Mouse (Mus musculus): Measurements from ENCODE around the gene Dcst2. TPM values are rescaled to one million over a fixed set of nuclear protein-coding genes. Genes with fewer than 3 reads are reported as not detected.

Dcst2 gene
- total RNA-seq, 2 experiments from 2014 or later, result 0.19 to 0.42 TPM

GRCm38 (mm10) chr3:89408448-89408847 lies 46.7 kb downstream of the Dcst2 start:
- no peak for DNase-seq (ENCODE audit: low spot score in 2 of 2)

DNA sequence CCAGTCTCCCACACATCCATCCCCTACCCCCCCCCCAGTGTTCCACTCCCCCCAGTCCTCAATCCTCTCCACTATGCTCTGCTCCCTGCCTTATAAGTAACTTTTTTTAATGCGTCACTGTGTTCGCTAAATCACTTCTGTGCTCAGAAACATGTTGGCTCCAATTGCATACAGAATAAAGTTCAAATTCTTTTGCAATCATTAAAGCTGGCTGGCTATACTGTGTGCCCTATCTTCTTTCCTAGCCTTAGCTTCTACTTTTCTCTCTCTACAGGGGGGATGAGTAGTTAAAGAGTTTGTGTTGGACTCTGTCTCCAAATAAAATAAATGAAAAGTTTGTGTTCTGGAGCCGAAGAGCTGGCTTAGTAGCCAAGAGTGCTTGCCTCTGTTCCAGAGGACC lies 47.9 kb downstream of the Dcst2 start:
- no peak for DNase-seq (ENCODE audit: low spot score in 2 of 2)

DNA sequence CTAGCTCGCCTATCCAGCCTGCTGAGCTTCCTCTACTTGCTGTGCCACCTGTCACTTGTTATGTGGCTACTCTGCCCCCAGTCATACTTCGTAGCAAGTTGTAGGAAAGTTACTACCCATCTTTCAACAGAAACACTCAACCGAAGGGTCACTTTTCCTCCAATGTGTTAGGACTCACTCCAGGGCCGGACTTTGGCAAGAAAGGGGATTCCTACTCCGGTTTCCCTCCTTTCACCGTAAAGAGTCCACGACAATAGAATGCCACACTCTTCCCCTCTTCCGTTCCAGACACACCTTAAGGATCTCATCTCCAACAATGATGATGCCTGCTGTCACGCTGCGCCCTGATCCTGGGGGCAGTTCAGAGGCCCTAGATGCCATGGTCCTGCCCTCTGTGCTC lies 49.1 kb downstream of the Dcst2 start:
- DNase-seq (ENCODE audit: low spot score in 2 of 2), result no peak

DNA sequence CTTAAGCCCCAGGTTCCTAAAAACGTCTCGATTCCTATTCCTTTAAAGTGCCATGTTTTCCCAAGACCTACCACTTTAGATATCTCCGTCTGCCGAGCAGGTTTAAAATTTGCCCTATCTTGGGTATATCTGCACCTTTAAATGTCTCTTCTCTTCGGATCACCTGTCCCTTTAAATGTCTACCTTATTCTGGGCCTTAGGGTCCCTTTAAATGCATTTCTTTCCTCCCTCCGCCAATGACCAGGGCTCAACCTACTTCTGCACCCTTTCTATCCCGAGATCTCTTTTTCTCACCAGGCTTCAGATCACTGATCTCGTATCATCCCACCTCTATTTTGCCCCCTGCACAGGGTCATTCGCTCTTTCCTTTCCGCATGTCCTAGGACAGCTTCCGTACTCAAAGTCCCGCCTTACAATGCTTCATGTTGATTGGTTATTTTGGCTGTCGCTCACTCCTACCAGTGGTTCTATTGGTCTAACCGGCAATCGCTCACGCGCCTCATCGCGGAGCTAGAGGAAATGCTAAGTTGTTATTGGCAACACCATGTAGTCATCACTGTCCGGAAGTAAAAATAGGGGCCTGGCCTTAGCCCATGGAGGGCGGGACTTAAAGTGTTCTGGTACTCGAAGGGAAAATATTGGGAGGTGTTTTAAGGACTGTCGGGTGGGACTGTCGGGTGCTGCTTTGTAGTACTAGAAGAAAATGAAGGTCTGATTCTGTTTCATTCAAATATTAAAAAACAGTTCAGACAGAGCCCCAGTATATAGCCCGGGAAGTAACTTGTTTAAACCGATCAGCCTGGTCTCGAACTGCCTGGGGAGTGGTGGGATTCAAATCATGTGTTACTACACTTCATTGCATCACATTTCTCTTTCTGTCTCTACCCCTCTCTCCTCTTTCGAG lies 50.0 kb downstream of the Dcst2 start, which contains the start of gene Flad1:
TSS of gene Flad1 (minus strand) at position 381 of the 904 bp plus-strand sequence.
- DNase-seq (ENCODE audit: low spot score in 2 of 2), result peak; percentile 98 to 99

GRCm38 (mm10) chr3:89416158-89416557 lies 54.4 kb downstream of the Dcst2 start:
- no peak for DNase-seq (ENCODE audit: low spot score in 2 of 2)

GRCm38 (mm10) chr3:89417131-89417530 lies 55.4 kb downstream of the Dcst2 start:
- DNase-seq (ENCODE audit: low spot score in 2 of 2), result no peak

GRCm38 (mm10) chr3:89417840-89418169 lies 56.0 kb downstream of the Dcst2 start:
- no peak for DNase-seq (ENCODE audit: low spot score in 2 of 2)

GRCm38 (mm10) chr3:89418170-89418860 lies 56.5 kb downstream of the Dcst2 start, which contains the start of the genes Cks1b and Shc1:
Gene Cks1b, minus strand, starts transcription at chr3:89418383.
Gene Shc1, plus strand, starts transcription at chr3:89418443.
- DNase-seq (ENCODE audit: low spot score in 2 of 2), result peak; percentile 84 to 94

DNA sequence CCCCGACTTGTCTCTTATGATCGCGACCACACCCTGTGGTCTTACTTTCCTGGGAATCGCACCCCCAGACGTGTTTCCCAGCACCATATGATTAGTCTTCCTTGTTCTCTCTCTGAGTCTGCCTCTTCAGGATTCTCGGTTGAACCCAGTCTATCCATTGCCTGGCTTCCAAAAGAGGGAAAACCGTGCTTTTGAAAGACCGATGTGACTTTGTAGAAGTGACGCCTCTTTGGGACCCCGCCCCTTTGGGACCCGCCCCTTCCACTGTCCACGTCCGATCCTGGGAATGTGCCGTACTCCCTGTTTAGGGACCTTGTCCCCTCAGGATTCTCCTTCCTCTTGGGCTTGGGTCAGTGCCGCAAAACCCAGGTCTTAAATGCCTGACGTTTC lies 57.1 kb downstream of the Dcst2 start:
- DNase-seq (ENCODE audit: low spot score in 2 of 2), result peak in 1 of 2 experiments; percentile 30

DNA sequence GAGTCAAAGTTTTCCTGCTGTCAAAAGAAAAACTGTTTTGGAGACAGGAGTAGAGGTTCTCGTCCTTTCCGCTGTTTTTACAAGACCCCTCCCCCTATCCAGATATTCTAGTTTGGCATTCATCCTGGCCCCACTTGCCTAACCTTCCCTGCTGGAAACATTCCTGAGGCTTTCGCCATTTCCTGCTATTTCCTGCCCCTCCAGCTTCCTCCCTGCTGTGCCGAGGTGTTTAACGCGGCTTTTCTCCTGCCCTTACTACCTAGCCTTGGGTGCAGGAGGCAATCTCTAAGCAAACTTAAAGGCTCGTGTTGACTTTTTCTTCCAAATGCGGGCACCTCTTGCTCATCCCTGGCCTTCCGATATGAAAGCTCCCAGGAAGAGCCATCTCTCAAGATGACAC lies 57.8 kb downstream of the Dcst2 start:
- DNase-seq (ENCODE audit: low spot score in 2 of 2), result no peak

DNA sequence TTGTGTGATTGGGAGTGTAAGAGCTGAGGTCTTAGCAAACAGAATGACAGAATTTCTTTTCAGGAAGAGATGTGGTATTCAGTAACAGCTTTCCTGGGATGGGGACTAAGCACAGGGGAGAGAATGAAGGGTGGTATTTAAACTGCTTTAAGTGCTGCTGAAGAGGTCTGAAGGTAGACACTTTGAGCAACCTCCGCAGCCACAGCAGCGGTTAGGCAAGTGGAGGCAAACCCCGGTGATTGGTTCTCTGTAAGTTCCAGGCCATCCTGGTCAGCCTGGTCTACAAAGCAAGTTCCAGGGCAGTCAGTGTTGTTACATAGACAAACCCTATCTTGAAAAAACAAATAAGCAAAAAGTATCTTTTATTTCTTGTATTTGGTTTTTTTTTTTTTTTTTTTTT lies 58.2 kb downstream of the Dcst2 start:
- DNase-seq (ENCODE audit: low spot score in 2 of 2), result no peak

DNA sequence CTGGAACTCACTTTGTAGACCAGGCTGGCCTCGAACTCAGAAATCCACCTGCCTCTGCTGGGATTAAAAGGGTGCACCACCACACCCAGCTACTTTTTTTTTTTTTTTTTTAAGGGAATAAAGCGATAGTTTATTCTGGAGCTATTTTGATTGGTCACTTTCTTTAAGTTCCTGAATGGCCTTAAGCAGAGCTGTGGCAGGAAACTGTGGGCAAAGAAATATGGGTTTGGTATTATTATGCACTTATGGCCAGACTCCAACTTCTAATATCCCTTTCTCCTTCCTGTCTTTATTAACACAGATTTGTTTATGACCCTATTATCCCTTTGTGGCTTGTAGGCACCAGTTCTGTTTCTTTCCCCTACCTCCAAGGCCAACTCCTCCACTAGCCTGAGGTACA lies 58.6 kb downstream of the Dcst2 start:
- DNase-seq (ENCODE audit: low spot score in 2 of 2), result no peak

DNA sequence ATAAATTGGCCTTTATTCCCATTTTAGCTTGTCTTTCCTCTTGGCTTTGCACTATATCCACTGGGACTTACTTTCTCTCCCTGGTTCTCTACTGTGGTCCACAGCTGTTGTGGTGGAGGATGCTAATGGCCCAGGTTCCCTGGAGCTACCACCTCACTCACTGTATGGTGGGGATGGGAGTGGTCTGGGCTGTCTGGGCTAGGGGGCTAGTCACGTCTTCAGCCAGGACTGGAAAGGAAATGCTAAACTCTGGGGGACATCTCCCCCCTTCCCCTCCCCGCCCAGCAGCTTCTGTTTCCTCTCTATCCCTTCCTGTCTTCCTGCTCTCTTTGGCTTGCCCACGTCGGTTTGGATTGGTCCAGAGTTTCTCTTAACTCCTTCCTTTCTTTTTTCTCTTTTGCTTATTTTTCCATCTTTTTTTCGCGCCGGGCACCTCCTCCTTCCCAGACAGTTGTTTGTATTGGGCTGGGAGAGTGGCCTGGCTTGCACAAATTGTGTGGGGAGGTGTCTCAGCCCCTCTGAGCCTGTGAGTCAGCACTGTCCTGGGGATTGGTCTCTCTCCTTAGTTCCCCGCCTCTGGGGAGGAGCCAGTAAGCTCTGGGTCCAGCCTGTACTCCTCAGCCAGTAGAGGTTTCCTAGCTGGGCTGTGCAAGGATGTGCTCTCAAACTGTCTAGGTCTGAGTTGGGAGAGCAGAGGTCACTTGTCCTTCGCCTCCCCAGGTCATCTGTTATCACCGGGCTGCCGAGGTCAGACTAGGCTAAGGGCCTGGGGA lies 59.4 kb downstream of the Dcst2 start:
- peak; percentile 70 to 71 for DNase-seq (ENCODE audit: low spot score in 2 of 2)

- DNase-seq (ENCODE audit: low spot score in 2 of 2), result no peak
Measured at GRCm38 (mm10) chr3:89421810-89422473, 60.2 kb downstream of the Dcst2 start.

DNA sequence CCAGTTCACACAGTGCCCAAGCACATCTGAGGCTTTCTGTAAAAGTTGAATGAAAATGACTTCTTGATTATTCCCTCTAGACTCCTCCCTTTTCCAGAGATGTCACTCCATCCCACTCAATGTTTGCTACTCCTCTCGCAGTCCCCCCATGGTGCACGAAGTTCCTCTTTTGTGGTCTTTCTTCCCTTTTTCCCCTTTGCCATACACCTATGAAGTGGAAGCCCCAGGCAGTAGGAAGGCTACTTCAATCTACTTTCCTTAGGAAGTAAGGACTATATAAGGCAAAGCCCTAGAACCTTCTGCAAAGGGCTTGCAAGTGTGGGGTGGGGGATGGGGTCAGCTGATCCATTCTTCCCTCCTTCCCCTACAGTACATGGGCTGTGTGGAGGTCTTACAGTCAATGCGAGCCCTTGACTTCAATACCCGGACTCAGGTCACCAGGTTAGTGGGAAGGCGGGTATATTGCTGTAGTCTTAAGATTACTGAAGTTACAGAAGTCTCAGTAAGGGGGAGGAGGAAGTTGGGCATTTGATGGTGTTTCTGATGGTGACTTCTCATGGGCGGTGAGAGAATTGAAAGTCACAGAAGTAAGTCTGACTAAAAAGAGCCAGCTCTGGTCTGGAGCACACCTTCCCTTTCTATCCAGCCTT lies 60.9 kb downstream of the Dcst2 start:
- no peak for DNase-seq (ENCODE audit: low spot score in 2 of 2)

GRCm38 (mm10) chr3:89424416-89425140 lies 62.8 kb downstream of the Dcst2 start:
- DNase-seq (ENCODE audit: low spot score in 2 of 2), result no peak

DNA sequence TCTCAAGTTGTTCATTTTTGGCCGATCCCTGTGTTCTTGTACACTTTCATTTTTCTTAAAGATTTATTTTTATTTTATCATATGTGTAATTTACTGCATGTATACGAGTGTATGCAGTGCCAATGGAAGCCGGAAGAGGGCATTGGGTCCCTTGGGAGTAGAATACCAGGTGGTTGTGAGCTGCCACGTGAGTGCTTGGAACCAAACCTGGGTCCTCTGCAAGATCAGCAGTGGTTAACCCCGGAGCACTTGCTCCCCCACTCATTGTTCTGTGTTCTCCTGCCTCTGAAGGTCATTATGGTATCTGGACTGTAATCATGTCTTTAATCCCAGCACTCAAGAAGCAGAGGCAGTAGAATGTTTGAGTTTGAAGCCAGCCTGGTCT lies 63.4 kb downstream of the Dcst2 start:
- DNase-seq (ENCODE audit: low spot score in 2 of 2), result no peak

DNA sequence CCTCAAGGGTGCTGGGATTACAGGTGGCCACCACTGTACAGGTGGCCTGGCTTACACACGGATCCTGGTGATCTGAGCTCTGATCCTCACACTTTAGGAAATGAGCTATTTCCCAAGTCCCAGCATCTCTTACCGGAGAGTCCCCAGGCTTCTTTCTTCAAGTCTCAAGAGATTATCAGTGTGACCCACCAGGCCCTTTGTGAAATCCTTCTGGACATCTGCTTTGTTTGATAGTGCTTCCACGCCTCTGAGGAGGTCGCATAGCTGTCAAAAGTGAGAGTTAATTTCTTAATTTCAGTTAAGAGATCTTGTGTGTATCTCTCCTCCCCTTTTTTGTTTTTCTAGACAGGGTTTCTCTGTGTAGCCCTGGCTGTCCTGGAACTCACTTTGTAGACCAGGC lies 64.1 kb downstream of the Dcst2 start:
- no peak for DNase-seq (ENCODE audit: low spot score in 2 of 2)
